Mouse (Mus musculus): ENCODE measurements at regions not wholly inside any gene's neighbourhood (a gene's known extent, or its start where the extent isn't known, plus 50 kb on each side); places are given as distances from the start of the nearest gene placed in this dataset.

DNA sequence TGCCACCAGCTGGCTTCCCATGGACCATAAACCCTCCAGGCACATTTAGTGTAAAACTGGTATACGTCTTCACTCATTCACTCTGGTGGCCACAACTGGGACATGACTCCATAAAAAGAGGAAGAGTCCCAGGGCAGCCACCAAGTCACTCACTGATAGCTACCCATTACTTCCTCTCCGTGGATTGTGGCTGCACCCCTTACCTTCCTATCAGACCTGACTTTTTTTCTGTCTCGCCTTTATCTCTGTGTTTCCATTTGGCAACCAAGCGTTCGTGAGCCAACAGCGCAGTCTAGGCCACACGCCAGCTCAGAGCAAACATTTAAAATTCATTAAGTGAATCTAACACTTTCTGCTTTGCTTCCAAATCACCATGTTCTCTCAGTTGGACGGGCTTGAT, 53.9 kb upstream of the Slc44a1 start:
- DNase-seq, result no peak

- peak; percentile 56 to 83 for DNase-seq
Measured at GRCm38 (mm10) chr4:53384761-53385160, 55.5 kb upstream of the Slc44a1 start.

DNA sequence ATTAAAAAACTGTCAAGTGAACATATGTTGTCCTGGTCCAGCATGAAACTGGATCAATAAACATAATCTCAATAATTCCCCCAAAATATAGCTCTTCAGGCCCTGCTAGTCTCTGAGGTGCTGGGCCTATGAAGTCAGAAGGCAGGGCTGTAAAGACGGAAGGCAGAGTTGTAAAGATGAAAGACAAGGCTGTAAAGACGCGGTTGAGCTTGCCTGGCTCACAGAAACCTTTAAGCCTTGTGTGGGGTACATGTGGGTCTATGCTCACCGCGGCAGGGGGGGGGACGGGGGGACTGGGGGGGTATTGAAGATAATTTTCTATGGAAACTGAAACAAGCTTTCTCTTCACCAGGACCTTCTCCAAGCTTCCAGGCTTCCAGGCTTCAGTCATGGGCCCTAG, 56.1 kb upstream of the Slc44a1 start:
- no peak for DNase-seq

DNA sequence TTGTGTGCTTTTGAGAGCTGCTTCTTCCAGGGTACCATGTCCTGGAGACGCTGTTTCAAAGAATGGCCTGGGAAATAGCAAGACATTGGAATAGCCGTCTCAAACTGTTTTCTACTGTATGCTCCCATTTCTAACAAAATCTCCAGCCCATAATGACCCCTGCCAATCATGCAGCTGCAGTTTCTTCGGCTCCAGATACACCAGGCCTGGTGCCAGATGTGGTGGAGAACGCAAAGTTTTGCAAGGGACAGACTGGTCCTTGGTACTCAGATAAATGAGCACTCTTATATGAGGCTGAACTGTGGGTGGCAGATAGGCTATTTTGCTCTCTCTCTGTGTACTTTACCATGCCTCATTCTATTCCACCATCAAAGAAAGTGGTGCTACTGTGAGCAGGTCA, 58.2 kb upstream of the Slc44a1 start:
- DNase-seq, result no peak

- DNase-seq, result no peak
Measured at GRCm38 (mm10) chr4:53379855-53380254, 60.4 kb upstream of the Slc44a1 start.

- DNase-seq, result no peak
Measured at GRCm38 (mm10) chr4:53376995-53377394, 63.2 kb upstream of the Slc44a1 start.

- no peak for DNase-seq
Measured at GRCm38 (mm10) chr4:53356374-53356773, 83.8 kb upstream of the Slc44a1 start.

- no peak for DNase-seq
Measured at GRCm38 (mm10) chr4:53354961-53355360, 85.3 kb upstream of the Slc44a1 start.

GRCm38 (mm10) chr4:53353399-53354090, 86.7 kb upstream of the Slc44a1 start:
- no peak for DNase-seq

- DNase-seq, result no peak
Measured at GRCm38 (mm10) chr4:53351104-53351607, 89.1 kb upstream of the Slc44a1 start.

GRCm38 (mm10) chr4:53345346-53345745, 94.9 kb upstream of the Slc44a1 start:
- no peak for DNase-seq

GRCm38 (mm10) chr4:53344546-53344945, 95.7 kb upstream of the Slc44a1 start:
- DNase-seq, result no peak

DNA sequence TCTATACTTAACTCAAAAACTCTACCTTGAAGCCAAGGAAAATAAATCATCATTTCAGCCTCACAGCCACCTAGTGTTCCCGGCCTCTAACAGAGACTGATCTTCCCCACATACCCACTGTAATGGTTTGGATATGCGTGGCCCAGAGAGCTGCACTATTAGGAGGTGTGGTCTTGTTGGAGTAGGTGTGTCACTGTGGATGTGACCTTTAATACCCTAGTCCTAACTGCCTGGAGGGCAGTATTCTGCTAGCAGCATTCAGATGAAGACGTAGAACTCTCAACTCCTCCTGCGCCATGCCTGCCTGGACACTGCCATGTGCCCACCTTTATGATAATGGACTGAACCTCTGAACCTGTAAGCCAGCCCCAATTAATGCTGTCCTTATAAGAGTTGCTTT, 99.0 kb upstream of the Slc44a1 start:
- no peak for DNase-seq

GRCm38 (mm10) chr4:53340021-53340667, 100.1 kb upstream of the Slc44a1 start:
- no peak for DNase-seq

DNA sequence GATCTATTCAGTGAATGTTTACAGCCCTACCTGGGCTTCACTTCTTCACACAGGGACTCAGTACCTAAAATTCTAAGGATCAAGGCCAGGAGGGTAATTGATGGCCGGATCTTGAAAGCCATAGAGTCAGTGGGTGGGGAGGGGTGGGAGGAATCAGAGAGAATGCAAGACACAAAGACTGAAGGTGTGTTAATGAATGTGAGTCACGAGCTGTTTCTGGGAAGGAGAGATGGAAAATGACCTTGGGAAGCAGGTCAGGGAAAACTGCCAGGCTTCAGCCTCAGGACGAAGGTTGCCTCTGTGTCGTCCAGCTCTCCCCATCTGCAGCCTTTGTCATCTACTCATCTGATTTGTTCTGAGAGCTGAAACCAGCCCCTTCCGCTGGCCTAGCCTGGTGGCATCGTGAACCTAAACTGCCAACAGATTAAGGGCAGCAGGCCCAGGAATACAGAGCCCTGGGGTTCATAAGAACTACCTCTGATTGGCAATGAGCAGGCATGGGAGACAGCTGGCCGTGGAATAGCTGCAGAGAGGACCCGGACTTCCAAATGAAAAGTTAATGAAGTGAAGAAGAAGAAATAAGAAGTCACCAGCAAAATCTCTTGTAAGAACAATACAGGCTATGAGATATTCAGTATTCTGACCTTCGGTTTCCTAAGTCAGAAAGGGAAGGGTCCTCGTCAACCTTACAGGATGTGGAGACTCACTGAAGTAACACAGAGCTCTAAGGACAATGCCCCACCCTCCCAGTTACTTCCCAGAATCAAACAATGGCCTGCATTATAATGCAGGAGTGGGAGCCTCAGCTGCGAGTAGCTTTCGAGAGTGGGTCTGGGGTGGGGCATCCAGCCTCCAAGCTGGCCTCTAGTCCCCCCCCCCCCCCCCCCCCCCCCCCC, 100.8 kb upstream of the Slc44a1 start:
- no peak for DNase-seq

DNA sequence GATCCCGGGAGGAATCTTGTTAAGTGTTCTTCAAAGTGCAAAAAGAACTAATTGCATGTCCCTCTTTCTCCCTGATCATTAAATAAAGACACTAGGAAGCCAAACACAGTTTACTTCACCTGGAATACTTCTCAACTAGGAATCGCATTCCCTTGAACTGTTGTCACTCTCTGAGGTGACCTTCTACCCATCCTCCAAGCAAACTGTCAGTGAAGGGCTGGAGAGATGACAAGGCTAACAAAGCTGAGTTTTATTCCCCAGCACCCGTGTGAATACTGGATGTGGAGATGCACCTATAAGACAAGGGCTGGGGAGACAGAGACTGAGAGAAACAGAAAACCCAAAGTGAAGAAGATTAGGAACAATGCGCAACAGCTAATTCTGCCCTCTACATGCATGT, 101.7 kb upstream of the Slc44a1 start:
- DNase-seq, result no peak

- DNase-seq, result no peak
Measured at GRCm38 (mm10) chr4:53337784-53338183, 102.4 kb upstream of the Slc44a1 start.

DNA sequence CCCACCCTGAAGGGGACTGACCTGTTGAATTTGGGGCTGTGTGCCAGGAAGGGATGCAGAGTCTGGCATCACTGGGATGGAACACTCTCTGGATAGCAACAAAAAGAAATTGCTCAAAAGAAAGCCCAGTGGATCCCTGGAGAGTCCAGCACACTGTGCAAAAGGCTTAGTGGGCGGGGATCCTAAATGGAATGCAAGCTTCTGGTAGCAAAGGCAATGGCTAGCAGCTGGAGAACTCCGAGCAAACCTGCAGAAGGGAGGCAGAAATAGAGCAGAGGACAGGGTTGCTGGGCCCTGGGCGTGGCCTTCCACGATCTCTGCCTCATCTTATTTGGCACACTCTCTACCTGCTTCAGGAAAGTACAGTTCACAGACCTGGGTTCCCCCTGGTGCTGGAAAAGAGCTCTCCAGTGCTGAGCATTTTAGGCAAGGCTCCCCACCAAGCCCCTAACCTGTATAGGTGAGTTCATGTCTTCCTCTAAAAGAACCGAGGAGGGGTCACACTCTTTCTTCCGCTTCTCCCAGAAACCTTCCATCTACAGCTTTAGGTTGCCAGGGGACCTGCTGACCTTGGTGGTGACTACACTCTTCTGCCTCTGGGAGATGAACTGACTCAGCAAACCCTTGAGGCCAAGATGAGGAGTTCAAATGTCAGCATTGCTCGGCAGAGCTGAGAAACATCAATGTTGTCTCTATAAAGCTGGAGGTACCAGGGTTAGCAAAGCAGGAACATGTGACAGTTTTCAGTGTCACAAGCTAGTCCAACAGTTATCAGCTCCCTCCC, 112.6 kb upstream of the Slc44a1 start:
- no peak for DNase-seq

- no peak for DNase-seq
Measured at GRCm38 (mm10) chr4:53323838-53324237, 116.4 kb upstream of the Slc44a1 start.

DNA sequence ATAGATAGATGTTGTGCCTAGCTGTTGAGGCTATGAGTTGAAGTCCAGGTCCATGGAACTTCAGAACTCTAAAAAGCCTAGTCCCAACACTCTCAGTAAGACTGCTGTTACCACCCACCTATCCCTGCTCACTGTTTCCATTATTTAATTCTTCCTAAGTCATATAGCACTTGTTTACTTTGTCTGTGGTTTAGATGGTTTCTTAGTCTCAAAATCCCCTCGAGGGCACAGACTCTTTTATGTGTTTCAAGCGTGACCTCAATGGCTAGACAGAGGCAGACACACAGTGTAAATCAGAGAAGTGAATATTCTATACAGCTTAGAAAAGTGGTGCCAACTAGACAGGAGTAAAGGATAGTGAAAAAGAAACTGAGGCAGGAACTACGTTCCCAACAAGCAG, 117.0 kb upstream of the Slc44a1 start:
- DNase-seq, result no peak

- no peak for DNase-seq
Measured at GRCm38 (mm10) chr4:53322484-53322883, 117.7 kb upstream of the Slc44a1 start.

DNA sequence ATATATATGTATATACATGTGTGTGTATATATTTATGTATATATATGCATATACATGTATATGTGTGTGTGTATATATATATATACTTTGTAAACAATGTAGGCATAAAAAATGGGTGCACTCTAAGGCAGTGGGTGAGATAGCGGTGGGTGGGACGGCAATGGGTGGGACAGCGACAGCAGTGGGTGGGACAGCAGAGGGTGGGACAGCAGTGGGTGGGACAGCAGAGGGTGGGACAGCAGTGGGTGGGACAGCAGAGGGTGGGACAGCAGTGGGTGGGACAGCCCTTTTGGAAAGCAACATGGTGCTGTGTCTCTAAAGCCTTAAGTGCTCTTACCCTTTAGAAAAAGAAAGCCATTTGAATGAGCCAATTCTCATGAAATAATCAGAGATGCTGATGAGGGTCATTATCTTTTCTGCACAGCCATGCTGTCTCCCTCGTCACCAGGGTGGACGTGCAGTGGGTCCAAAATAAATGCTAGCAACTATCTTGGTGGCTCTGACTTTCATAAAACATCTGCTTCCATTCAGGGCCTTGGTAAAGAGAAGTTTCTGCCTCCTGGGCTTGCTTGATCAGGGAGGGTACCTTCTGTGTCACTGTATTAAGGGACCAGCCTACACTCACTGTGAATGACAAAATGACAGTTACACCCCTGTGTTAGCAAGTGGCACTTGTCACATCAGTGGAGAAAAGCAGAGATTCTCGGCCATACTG, 119.3 kb upstream of the Slc44a1 start:
- DNase-seq, result no peak
